Mouse (Mus musculus) G1E (cell line): ENCODE results near the gene Chn2. TPM values are rescaled to one million over a fixed set of nuclear protein-coding genes. Genes with fewer than 3 reads are reported as not detected.

Experiments used
- ATAC-seq: 2 replicates; pipeline ENCODE4 v1.8.0; 2016; ENCODE audit warnings: mild to moderate bottlenecking; ENCODE audit not compliant: insufficient number of reproducible peaks, poor library complexity, low FRiP score, severe bottlenecking; ENCODE audit errors: extremely low read depth
- DNase-seq: peaks from one replicate; pipeline ENCODE4 v3.0.0; 2012; ENCODE audit warnings: low spot score
- H3K27me3 ChIP-seq: 2 replicates; pipeline ENCODE4 v1.6.1; 2012; ENCODE audit warnings: mild to moderate bottlenecking, low read length, inconsistent platforms; ENCODE audit not compliant: insufficient read depth
- H3K36me3 ChIP-seq: replicated peaks from 2 replicates; pipeline ENCODE3; 2012; ENCODE audit warnings: mild to moderate bottlenecking, inconsistent platforms
- H3K4me1 ChIP-seq: 2 replicates; pipeline ENCODE4 v1.6.1; 2012; ENCODE audit warnings: low read depth, low read length, inconsistent platforms, mixed read lengths; ENCODE audit not compliant: insufficient read depth
- H3K4me3 ChIP-seq: 2 replicates; pipeline ENCODE4 v1.5.1; 2012; ENCODE audit warnings: low read depth, mild to moderate bottlenecking, inconsistent platforms, low read length, moderate library complexity, mixed read lengths
- H3K9me3 ChIP-seq: replicated peaks from 2 replicates; pipeline ENCODE4 v1.6.1; 2012; ENCODE audit warnings: inconsistent platforms
- POLR2AphosphoS5 ChIP-seq: IDR thresholded peaks from 2 replicates; pipeline ENCODE4 v1.6.1; 2012; ENCODE audit warnings: low read depth, low read length, inconsistent platforms; ENCODE audit not compliant: insufficient replicate concordance
- polyA plus RNA-seq: library from polyadenylated mRNA; stranded (reverse); fragments of >175 nt; gene quantifications from 2 replicates; pipeline ENCODE4 v1.2.3, GENCODE M21; 2012
- total RNA-seq, 2 experiments: library from RNA; stranded (forward) in 1 of 2; stranded (reverse) in 1 of 2; fragments of 200-1000 nt in 1 of 2; fragments of >200 nt in 1 of 2; fragmentation: Nextera tagmentation in 1 of 2; gene quantifications; 2 replicates each; pipeline ENCODE4 v1.2.3; 2014 to 2017

Gene Chn2
- total and polyA plus RNA-seq, 3 experiments = 0.22 TPM; not detected in 2

DNA sequence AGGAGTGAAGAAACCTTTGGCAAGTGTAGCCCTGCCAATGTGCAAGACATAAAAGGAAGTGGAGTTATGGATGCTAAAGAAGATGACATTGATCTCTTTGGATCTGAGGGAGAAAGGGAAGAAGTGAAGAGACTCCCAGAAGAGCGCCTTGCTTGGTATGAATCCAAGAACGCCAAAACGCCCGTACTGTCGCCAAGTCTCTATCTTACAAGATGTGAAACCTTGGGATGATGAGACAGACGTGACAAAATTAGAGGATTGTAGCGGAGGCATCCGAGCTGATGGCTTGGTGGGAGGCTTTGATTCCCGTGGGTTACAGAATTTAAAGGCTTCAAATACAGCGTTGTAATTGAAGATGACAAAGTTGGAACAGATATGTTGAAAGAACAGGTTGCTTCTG lies 302.9 kb downstream of the Chn2 start:
- no peak for TF ChIP-seq POLR2AphosphoS5
- Histone ChIP-seq H3K9me3 (peaks cover 10% of the 10 kb centered on the region), H3K4me1 (no peaks in the 10 kb centered on the region), H3K27me3 (no peaks in the 10 kb centered on the region), H3K4me3 (no peak overlapping the region), H3K36me3 (no peaks in the 10 kb centered on the region)
- DNase-seq (no peak), ATAC-seq (no peak)

Other genes starting within 250 kb of the Chn2 start
- gene Tril, start 218.7 kb upstream of the Chn2 start, total RNA-seq (2014; fragmentation: Nextera tagmentation) = not detected in 2 replicates
- gene Tril, start 218.7 kb upstream of the Chn2 start, total RNA-seq (2017) = 0.11 TPM in 1 of 2 replicates, not detected in the other
- gene Tril, start 218.7 kb upstream of the Chn2 start, polyA plus RNA-seq = not detected in 2 replicates
- gene Cpvl, start 60.9 kb upstream of the Chn2 start, total RNA-seq (2014; fragmentation: Nextera tagmentation) = not detected in 2 replicates
- gene Cpvl, start 60.9 kb upstream of the Chn2 start, total RNA-seq (2017) = not detected in 2 replicates
- gene Cpvl, start 60.9 kb upstream of the Chn2 start, polyA plus RNA-seq = not detected in 2 replicates